Mouse (Mus musculus) neural tube, embryonic 12.5 days (tissue): Measurements from ENCODE around the gene Dlg1. TPM values are rescaled to one million over a fixed set of nuclear protein-coding genes. Genes with fewer than 3 reads are reported as not detected.

ENCODE experiments used
- ATAC-seq: fragments of 200-750 bp; cut with Nextera tagmentation; 2 replicates; pipeline ENCODE4 v1.8.0; 2017; ENCODE audit warnings: low read depth, mild to moderate bottlenecking, moderate TSS enrichment, moderate library complexity; ENCODE audit not compliant: low FRiP score
- H3K27ac ChIP-seq: fragments of 300-500 bp; sonication (generic); 2 replicates; pipeline ENCODE4 v1.5.1; 2016
- H3K27me3 ChIP-seq: fragments of 300-500 bp; sonication (generic); replicated peaks from 2 replicates; pipeline ENCODE4 v1.6.1; 2016; ENCODE audit warnings: mild to moderate bottlenecking
- H3K36me3 ChIP-seq: fragments of 300-500 bp; sonication (generic); 2 replicates; pipeline ENCODE4 v1.6.1; 2016; ENCODE audit warnings: mild to moderate bottlenecking
- H3K4me1 ChIP-seq: fragments of 300-500 bp; sonication (generic); 2 replicates; pipeline ENCODE4 v1.6.1; 2016
- H3K4me2 ChIP-seq: fragments of 300-500 bp; sonication (generic); replicated peaks from 2 replicates; pipeline ENCODE4 v1.6.1; 2016; ENCODE audit warnings: mild to moderate bottlenecking
- H3K4me3 ChIP-seq: fragments of 300-500 bp; sonication (generic); 2 replicates; pipeline ENCODE4 v1.5.1; 2016
- H3K9ac ChIP-seq: fragments of 300-500 bp; sonication (generic); 2 replicates; pipeline ENCODE4 v1.6.1; 2016; ENCODE audit warnings: mild to moderate bottlenecking
- H3K9me3 ChIP-seq: fragments of 300-500 bp; sonication (generic); 2 replicates; pipeline ENCODE4 v1.6.1; 2016; ENCODE audit warnings: mild to moderate bottlenecking
- WGBS: fragments of 180-500 bp; shearing (Covaris S2); methylation state at CpG from one replicate; pipeline ENCODE4 v1.1.7; 2016; 5-methylcytosine and 5-hydroxymethylcytosine counted together
- polyA plus RNA-seq: library from polyadenylated mRNA; unstranded; fragments of >200 nt; fragmentation: Nextera tagmentation; extraction: Ambion mirVana; gene quantifications from 2 replicates; pipeline ENCODE4 v1.2.1, GENCODE M21; 2016

Dlg1 gene
- polyA plus RNA-seq, 1 experiment from 2014 or later = 22.0 TPM

DNA sequence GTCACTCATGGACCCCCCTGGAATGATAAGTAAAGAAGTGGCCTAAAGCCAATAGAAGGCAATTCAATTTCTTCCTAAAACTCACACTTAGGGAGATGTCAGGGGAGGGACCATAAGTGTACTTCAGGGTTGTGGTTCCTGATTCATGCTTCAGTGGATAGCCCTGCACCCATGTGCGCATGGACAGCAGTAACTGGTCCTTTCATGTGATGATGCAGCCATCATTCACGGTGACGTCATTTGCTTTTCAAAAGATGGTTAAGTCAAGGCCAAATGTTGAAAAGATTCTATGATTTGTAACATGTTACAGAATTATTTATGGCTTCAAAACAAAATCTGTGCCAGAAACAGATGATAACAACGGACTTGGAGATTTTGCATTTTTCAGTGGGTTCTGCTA lies 28.9 kb upstream of the Dlg1 start:
- 93% methylated on average over 4 of the region's 4 CpGs for WGBS
- no peaks in the 10 kb centered on the region for H3K27me3 ChIP-seq

DNA sequence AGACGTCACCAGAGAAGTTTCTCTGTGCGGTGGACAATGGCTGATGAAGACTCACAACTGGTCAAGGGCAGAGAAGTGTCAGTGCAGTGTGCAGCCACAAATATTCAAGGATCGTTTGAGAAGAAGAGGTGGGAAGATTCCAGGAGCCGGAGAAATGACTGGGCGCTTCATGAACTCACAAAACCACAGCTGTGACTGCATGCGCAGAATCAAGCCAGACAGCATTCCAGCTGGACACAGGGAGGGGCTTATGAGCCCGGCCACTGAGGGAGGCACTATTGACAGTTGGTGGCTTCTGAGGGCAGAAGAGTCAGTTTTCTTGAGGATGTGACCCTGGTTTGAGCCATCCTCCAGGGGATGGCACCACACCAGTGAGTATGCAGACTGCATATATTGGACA lies 24.9 kb upstream of the Dlg1 start:
- ATAC-seq = no peak
- Histone ChIP-seq H3K4me2 (no peak overlapping the region), H3K27ac (no peak overlapping the region), H3K4me3 (no peak overlapping the region), H3K9ac (no peak overlapping the region), H3K4me1 (0 out of 2 replicates have a peak, but pooled peaks cover 8% of the 10 kb centered on the region), H3K9me3 (no peaks in the 10 kb centered on the region), H3K27me3 (no peaks in the 10 kb centered on the region), H3K36me3 (no peaks in the 10 kb centered on the region)
- WGBS = 38% methylated on average over 7 of the region's 7 CpGs

More for the DNA sequence above, 28.9 kb upstream of the Dlg1 start:
- H3K9me3 ChIP-seq = no peaks in the 10 kb centered on the region
- no peak overlapping the region for H3K9ac ChIP-seq
- no peaks in the 10 kb centered on the region for H3K36me3 ChIP-seq
- ATAC-seq = no peak
- H3K27ac ChIP-seq = no peak overlapping the region
- 0 out of 2 replicates have a peak, but pooled peaks cover 3% of the 10 kb centered on the region for H3K4me1 ChIP-seq
- H3K4me3 ChIP-seq = no peak overlapping the region
- no peak overlapping the region for H3K4me2 ChIP-seq

DNA sequence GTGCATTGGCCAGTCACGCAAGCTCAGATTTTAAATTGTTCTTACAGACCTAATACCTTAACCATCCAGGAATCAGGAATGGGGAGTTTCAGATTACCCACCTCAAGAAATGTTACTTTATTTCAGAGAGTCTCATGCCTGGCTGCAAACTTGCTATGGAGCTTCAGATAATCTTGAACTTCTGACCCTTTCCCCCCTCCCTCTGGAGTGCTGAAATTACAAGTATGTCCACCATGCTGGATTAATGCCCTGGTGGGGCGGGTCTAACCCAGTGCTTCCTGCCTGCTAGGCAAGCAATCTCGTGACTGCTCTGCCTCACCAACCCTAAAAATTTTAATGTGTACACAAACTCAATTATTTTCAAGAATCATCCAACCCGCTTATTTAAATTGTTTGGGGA lies 23.3 kb upstream of the Dlg1 start:
- Histone ChIP-seq H3K27ac (no peak overlapping the region), H3K27me3 (no peaks in the 10 kb centered on the region), H3K4me2 (no peak overlapping the region), H3K4me3 (no peak overlapping the region), H3K9me3 (no peaks in the 10 kb centered on the region), H3K9ac (no peak overlapping the region), H3K4me1 (0 out of 2 replicates have a peak, but pooled peaks cover 8% of the 10 kb centered on the region), H3K36me3 (no peaks in the 10 kb centered on the region)
- WGBS = 78% methylated on average over 4 of the region's 4 CpGs
- ATAC-seq = no peak

DNA sequence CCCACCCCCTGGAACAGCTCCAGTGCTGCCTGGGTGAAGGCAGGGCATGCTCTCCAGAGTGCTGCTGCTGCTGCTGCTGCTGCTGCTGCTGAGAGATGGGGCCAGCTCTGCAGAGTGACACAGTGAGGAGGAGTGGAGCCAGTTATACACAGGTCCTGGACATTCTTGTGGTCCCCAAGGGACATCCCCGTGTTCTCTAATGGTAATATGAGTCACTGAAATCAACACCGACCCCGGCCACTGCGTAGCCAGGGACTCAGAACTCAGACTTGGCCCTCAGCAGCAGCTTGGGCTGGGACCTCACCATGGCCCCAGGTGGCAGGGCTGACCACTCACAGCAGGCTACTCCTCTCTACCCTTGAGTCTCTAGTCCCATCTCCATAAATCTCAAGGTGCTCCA lies 21.5 kb upstream of the Dlg1 start:
- no peak overlapping the region for H3K27ac ChIP-seq
- 52% methylated on average over 4 of the region's 4 CpGs for WGBS
- H3K36me3 ChIP-seq = no peaks in the 10 kb centered on the region
- ATAC-seq = no peak
- H3K4me2 ChIP-seq = no peak overlapping the region
- no peaks in the 10 kb centered on the region for H3K27me3 ChIP-seq
- H3K9ac ChIP-seq = 0 out of 2 replicates have a peak overlapping the region, but pooled peaks have one; percentile 17
- H3K9me3 ChIP-seq = no peaks in the 10 kb centered on the region
- H3K4me3 ChIP-seq = no peak overlapping the region
- H3K4me1 ChIP-seq = 0 out of 2 replicates have a peak, but pooled peaks cover 8% of the 10 kb centered on the region

DNA sequence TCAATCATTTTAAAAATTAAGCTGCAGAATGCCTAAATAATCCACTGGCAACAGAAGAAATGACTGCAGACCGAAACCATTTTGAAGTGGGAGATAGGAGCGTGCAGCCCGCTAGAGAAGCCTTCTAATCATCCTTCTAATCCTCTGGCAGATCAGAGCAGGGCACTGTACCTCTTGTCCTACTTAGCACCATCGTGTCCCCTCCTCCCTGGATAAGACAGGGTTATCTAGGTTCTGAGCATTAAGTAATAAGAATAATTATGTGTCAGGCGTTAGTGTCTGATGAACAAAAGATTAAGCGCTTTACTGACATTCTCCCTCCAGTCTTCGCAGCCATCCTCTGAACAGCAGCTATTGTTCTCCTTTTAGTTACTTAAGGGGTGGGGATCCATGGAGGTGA lies 16.0 kb upstream of the Dlg1 start:
- H3K27me3 ChIP-seq = no peaks in the 10 kb centered on the region
- no peaks in the 10 kb centered on the region for H3K9me3 ChIP-seq
- no peak overlapping the region for H3K4me3 ChIP-seq
- 83% methylated on average over 7 of the region's 7 CpGs for WGBS
- no peak overlapping the region for H3K27ac ChIP-seq
- no peak for ATAC-seq
- no peak overlapping the region for H3K4me2 ChIP-seq
- H3K9ac ChIP-seq = no peak overlapping the region
- H3K4me1 ChIP-seq = 0 out of 2 replicates have a peak, but pooled peaks cover 9% of the 10 kb centered on the region
- H3K36me3 ChIP-seq = no peaks in the 10 kb centered on the region

DNA sequence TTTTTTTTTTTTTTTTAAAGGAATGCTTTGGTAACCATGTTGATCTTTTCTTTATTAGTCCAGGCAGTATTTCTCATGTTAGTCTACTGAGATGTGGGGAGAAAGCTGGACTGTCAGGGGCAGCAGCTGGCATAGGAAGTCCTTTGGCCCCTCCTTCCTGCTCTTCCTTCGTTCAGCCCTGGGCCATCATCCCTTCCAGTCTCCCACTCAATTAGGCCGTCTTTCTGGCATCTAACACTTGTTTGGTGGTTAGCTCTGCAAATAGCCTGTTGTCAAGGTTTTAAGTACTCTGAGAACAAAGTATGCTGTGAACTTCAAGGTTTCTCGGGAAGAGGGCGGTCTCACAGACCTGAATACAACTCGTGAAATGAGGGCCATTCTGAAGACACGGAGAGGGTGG lies 12.5 kb upstream of the Dlg1 start:
- H3K27me3 ChIP-seq = no peaks in the 10 kb centered on the region
- no peaks in the 10 kb centered on the region for H3K36me3 ChIP-seq
- 0 out of 2 replicates have a peak, but pooled peaks cover 9% of the 10 kb centered on the region for H3K4me1 ChIP-seq
- no peaks in the 10 kb centered on the region for H3K9me3 ChIP-seq
- no peak overlapping the region for H3K4me2 ChIP-seq
- no peak for ATAC-seq
- H3K27ac ChIP-seq = no peak overlapping the region
- no peak overlapping the region for H3K9ac ChIP-seq
- 13% methylated on average over 6 of the region's 6 CpGs for WGBS
- no peak overlapping the region for H3K4me3 ChIP-seq

DNA sequence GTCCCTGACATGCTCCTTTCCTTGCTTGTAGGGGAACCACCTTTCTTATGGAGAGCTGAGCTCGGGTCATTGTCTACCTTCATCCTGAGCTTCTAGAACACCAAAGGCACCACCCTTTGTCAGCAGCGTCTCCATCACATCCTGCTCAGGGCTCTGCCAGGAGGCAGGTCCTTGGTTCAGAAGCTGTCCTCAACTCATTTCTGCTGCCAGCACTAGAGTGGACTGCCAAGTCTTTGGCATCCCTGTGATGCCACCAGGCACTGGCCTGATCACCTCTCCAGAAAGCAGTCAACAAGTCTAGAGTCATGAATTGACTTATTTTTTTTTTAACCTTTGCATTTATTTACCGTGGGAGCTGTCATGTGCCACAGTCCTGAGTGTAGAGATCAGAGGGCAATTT lies 11.7 kb upstream of the Dlg1 start:
- Histone ChIP-seq H3K4me2 (no peak overlapping the region), H3K9ac (no peak overlapping the region), H3K27me3 (no peaks in the 10 kb centered on the region), H3K9me3 (no peaks in the 10 kb centered on the region), H3K4me1 (0 out of 2 replicates have a peak, but pooled peaks cover 9% of the 10 kb centered on the region), H3K27ac (no peak overlapping the region), H3K36me3 (no peaks in the 10 kb centered on the region), H3K4me3 (no peak overlapping the region)
- ATAC-seq = no peak
- 81% methylated on average over 3 of the region's 3 CpGs for WGBS

DNA sequence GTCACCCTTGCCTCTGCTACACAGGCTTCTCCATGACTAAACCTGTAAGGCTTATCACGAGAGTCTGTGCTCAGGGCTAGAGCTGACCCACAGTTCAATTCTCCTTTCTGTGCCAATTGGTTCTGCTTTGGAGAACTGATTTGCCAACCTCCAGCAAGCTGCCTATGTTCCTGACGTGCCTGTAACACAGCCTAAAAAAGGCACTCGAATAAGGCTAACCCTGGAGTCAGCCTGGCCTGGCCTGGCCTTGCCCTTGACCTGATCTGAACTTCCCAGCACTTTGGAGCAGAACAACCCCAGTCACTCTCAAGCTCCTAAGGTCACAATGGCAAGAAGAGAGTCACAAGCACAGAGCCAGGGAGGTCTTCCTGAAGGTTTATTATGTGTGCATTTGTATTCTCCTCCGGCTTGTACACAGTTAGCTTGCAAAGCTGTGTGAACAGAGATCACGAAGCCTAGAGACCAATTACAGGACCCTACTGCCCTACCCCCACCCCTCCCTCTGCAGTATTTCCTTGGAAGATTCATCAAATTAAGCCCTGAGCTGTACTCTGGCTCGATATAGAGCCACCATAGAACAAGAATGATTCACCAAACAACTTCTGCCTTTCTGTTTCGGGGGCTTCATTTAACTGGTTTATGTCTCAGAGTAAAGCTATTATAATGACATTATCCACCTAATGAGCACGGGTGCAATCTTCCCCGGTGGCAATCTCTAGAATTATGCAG lies 11.0 kb upstream of the Dlg1 start:
- WGBS = 35% methylated on average over 9 of the region's 9 CpGs
- Histone ChIP-seq H3K9me3 (no peaks in the 10 kb centered on the region), H3K9ac (no peak overlapping the region), H3K4me3 (no peak overlapping the region), H3K27me3 (no peaks in the 10 kb centered on the region), H3K4me1 (0 out of 2 replicates have a peak, but pooled peaks cover 9% of the 10 kb centered on the region), H3K36me3 (no peaks in the 10 kb centered on the region), H3K4me2 (no peak overlapping the region), H3K27ac (no peak overlapping the region)
- ATAC-seq = no peak

DNA sequence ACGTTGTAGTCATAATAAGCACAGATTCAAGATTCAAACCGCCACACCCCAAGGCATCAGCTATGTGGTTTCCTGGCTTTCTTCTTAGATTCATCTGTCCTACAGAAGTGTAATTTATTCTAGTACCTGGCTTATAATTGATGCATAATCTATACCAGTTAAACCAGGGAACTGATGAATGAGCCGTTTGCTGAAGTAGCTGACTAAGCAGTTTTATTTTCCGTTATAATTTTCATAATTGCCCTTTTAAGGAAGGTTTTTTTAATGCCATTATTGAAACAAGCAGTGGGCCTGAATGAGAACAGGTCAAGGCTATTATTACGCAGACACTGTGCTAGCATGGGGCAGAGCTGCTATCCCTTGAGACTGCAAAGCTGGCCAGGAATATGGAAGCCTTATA lies 9.6 kb upstream of the Dlg1 start:
- Histone ChIP-seq H3K4me2 (no peak overlapping the region), H3K36me3 (no peaks in the 10 kb centered on the region), H3K27me3 (no peaks in the 10 kb centered on the region), H3K9me3 (no peaks in the 10 kb centered on the region), H3K4me3 (no peak overlapping the region), H3K4me1 (0 out of 2 replicates have a peak, but pooled peaks cover 9% of the 10 kb centered on the region), H3K9ac (no peak overlapping the region), H3K27ac (no peak overlapping the region)
- 71% methylated on average over 5 of the region's 5 CpGs for WGBS
- no peak for ATAC-seq

DNA sequence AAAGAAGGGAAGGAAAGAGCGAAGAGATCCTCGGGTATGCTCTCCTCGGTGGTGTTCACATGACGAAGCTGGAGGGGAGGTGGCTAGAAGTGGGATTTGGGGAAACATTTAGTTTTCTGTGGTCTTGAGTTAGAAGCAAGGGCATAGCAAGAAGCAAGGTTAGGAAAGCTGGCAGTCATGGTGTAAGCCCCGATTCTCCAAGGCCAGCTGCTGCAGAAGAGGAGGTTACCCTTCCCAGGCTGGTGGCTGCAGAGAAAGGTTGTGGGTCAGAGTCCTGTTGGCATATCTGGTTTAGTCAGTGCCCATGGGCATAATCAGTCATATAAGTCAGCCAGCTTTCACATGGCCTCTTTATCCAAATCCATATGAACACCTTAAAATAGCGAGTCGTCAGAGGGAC lies 9.2 kb upstream of the Dlg1 start:
- WGBS = 80% methylated on average over 7 of the region's 7 CpGs
- no peak for ATAC-seq
- Histone ChIP-seq H3K36me3 (no peaks in the 10 kb centered on the region), H3K27ac (no peak overlapping the region), H3K4me3 (no peak overlapping the region), H3K4me2 (no peak overlapping the region), H3K9me3 (no peaks in the 10 kb centered on the region), H3K9ac (no peak overlapping the region), H3K27me3 (no peaks in the 10 kb centered on the region), H3K4me1 (peaks cover 9% of the 10 kb centered on the region; the same call in 1 of the 2 replicates)

DNA sequence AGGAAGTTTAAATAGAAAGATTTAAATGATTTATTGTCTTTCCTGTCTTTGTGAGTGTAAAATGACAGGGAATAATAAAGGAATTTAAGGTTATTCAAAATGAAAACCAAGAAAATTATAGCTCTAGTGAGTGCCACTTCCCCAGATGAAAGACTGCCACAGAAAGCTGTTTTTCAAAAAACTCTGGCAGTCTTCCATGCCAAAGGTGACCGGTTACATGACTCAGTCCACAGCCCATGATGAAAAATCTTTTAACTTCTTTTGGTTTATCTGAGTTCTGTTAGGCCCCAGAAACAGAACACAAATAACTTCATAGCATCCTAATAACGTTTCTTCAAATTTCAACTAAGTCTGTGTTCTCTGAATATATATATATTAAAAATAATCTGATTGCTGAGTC lies 7.7 kb upstream of the Dlg1 start:
- no peak for ATAC-seq
- no peaks in the 10 kb centered on the region for H3K36me3 ChIP-seq
- no peak overlapping the region for H3K27ac ChIP-seq
- no peaks in the 10 kb centered on the region for H3K9me3 ChIP-seq
- H3K4me2 ChIP-seq = no peak overlapping the region
- H3K4me3 ChIP-seq = no peak overlapping the region
- H3K27me3 ChIP-seq = no peaks in the 10 kb centered on the region
- H3K9ac ChIP-seq = no peak overlapping the region
- H3K4me1 ChIP-seq = peaks cover 9% of the 10 kb centered on the region; the same call in 1 of the 2 replicates
- WGBS = 79% methylated on average over 2 of the region's 2 CpGs

DNA sequence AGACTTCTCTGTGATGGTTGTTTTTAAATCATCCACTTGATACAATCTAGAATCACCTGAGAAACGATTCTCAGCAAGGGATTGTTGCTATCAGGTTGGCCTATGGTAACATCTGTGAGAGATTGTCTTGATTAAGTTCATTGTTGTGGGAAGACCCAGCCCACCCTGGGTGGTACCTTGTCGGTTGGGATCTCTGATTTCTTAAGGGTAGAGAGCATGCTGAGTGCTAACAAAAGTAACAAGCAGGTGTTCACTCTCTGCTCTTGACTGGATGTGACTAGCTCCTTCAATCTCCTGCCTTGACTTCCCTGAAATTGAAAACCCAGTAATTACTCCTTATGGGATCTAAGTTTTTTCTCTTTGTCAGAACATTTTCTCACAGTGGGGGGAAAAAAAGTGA lies 5.7 kb upstream of the Dlg1 start:
- Histone ChIP-seq H3K4me1 (no peaks in the 10 kb centered on the region; the same call in 1 of the 2 replicates), H3K9me3 (no peaks in the 10 kb centered on the region), H3K27ac (no peak overlapping the region), H3K36me3 (no peaks in the 10 kb centered on the region), H3K4me2 (no peak overlapping the region), H3K4me3 (no peak overlapping the region), H3K9ac (no peak overlapping the region), H3K27me3 (peaks cover 2% of the 10 kb centered on the region; the same call in 1 of the 2 replicates)
- ATAC-seq = no peak
- 32% methylated on average over 2 of the region's 2 CpGs for WGBS
